Mouse (Mus musculus) hindbrain, embryonic 14.5 days (tissue): Measurements from ENCODE around the gene Mrpl2. TPM values are rescaled to one million over a fixed set of nuclear protein-coding genes. Genes with fewer than 3 reads are reported as not detected.

ENCODE experiments used
- ATAC-seq: fragments of 200-750 bp; cut with Nextera tagmentation; 2 replicates; pipeline ENCODE4 v1.8.0; 2017; ENCODE audit warnings: moderate number of reproducible peaks, mild to moderate bottlenecking, moderate TSS enrichment, moderate library complexity; ENCODE audit not compliant: low FRiP score
- DNase-seq: peaks from one replicate; pipeline ENCODE4 v3.0.0-alpha.2; 2015; ENCODE audit warnings: low spot score
- H3K27ac ChIP-seq: fragments of 300-500 bp; sonication (generic); 2 replicates; pipeline ENCODE4 v1.5.1; 2014; ENCODE audit warnings: mild to moderate bottlenecking, moderate library complexity
- H3K27me3 ChIP-seq: fragments of 300-500 bp; sonication (generic); 2 replicates; pipeline ENCODE4 v1.6.1; 2014; ENCODE audit warnings: mild to moderate bottlenecking, low read length, mixed read lengths; ENCODE audit not compliant: control insufficient read depth, insufficient read depth
- H3K36me3 ChIP-seq: fragments of 300-500 bp; sonication (generic); replicated peaks from 2 replicates; pipeline ENCODE4 v1.6.1; 2014; ENCODE audit not compliant: control insufficient read depth, insufficient read depth
- H3K4me1 ChIP-seq: fragments of 300-500 bp; sonication (generic); replicated peaks from 2 replicates; pipeline ENCODE4 v1.6.1; 2014; ENCODE audit warnings: antibody characterized with exemption, low read length, mixed read lengths; ENCODE audit not compliant: control insufficient read depth, insufficient read depth
- H3K4me2 ChIP-seq: fragments of 300-500 bp; sonication (generic); replicated peaks from 2 replicates; pipeline ENCODE4 v1.6.1; 2014; ENCODE audit warnings: mild to moderate bottlenecking, moderate library complexity
- H3K4me3 ChIP-seq: fragments of 300-500 bp; sonication (generic); replicated peaks from 2 replicates; pipeline ENCODE4 v1.5.1; 2014; ENCODE audit warnings: mild to moderate bottlenecking, low read length
- H3K9ac ChIP-seq: fragments of 300-500 bp; sonication (generic); 2 replicates; pipeline ENCODE4 v1.6.1; 2014
- H3K9me3 ChIP-seq: fragments of 300-500 bp; sonication (generic); 2 replicates; pipeline ENCODE4 v1.6.1; 2016; ENCODE audit warnings: low read length; ENCODE audit not compliant: control insufficient read depth
- WGBS: fragments of 180-500 bp; shearing (Covaris S2); extraction: QIAGEN DNeasy Blood & Tissue Kit; methylation state at CpG from one replicate; pipeline ENCODE4 v1.1.7; 2014; 5-methylcytosine and 5-hydroxymethylcytosine counted together
- polyA plus RNA-seq: library from polyadenylated mRNA; unstranded; fragments of >200 nt; fragmentation: Nextera tagmentation; extraction: Ambion mirVana; gene quantifications from 2 replicates; pipeline ENCODE4 v1.2.1, GENCODE M21; 2014

Mrpl2 gene
- polyA plus RNA-seq, 1 experiment from 2014 or later: 66.5 TPM

- H3K27ac ChIP-seq: no peak overlapping the region
- no peak overlapping the region for H3K4me2 ChIP-seq
- H3K9ac ChIP-seq: no peak overlapping the region
- H3K27me3 ChIP-seq: no peaks in the 10 kb centered on the region
- peaks cover 54% of the 10 kb centered on the region for H3K4me1 ChIP-seq
- H3K4me3 ChIP-seq: no peak overlapping the region
- DNase-seq (no peak), ATAC-seq (no peak)
- WGBS: 85% methylated on average over 11 of the region's 11 CpGs
- H3K36me3 ChIP-seq: no peaks in the 10 kb centered on the region
- H3K9me3 ChIP-seq: no peaks in the 10 kb centered on the region
Observed at GRCm38 (mm10) chr17:46622269-46622668, 23.8 kb upstream of the Mrpl2 start.

- Histone ChIP-seq H3K9me3 (no peaks in the 10 kb centered on the region), H3K36me3 (no peaks in the 10 kb centered on the region), H3K9ac (peak overlapping the region; percentile 32), H3K4me1 (peaks cover 49% of the 10 kb centered on the region), H3K4me3 (no peak overlapping the region), H3K27me3 (no peaks in the 10 kb centered on the region), H3K4me2 (peak overlapping the region; percentile 17; the same call in 1 of the 2 replicates), H3K27ac (no peak overlapping the region)
- WGBS: 18% methylated on average over 10 of the region's 10 CpGs
- no peak for ATAC-seq
- DNase-seq: no peak
Observed at GRCm38 (mm10) chr17:46623819-46624557, 22.0 kb upstream of the Mrpl2 start.

GRCm38 (mm10) chr17:46624598-46624997, 21.4 kb upstream of the Mrpl2 start:
- Histone ChIP-seq H3K4me1 (peaks cover 43% of the 10 kb centered on the region), H3K9ac (peak overlapping the region; percentile 32), H3K27ac (no peak overlapping the region), H3K27me3 (no peaks in the 10 kb centered on the region), H3K36me3 (no peaks in the 10 kb centered on the region), H3K4me2 (peak overlapping the region; percentile 17; the same call in 1 of the 2 replicates), H3K4me3 (no peak overlapping the region), H3K9me3 (no peaks in the 10 kb centered on the region)
- 65% methylated on average over 12 of the region's 12 CpGs for WGBS
- DNase-seq (no peak), ATAC-seq (no peak)

- Histone ChIP-seq H3K4me3 (peak overlapping the region; percentile 72), H3K9ac (peak overlapping the region; percentile 86), H3K36me3 (peaks cover 18% of the 10 kb centered on the region), H3K27me3 (no peaks in the 10 kb centered on the region), H3K27ac (no peak overlapping the region), H3K9me3 (no peaks in the 10 kb centered on the region), H3K4me2 (peak overlapping the region; percentile 83), H3K4me1 (peaks cover 33% of the 10 kb centered on the region)
- DNase-seq (no peak), ATAC-seq (no peak)
- WGBS: 65% methylated on average over 6 of the region's 6 CpGs
Observed at GRCm38 (mm10) chr17:46627409-46627808, 18.6 kb upstream of the Mrpl2 start.

- ATAC-seq (peak; percentile 6; the same call in 1 of the 2 replicates), DNase-seq (no peak)
- Histone ChIP-seq H3K27me3 (no peaks in the 10 kb centered on the region), H3K27ac (peak overlapping the region; percentile 88), H3K9ac (peak overlapping the region; percentile 86), H3K4me3 (peak overlapping the region; percentile 72), H3K9me3 (no peaks in the 10 kb centered on the region), H3K4me2 (peak overlapping the region; percentile 83), H3K36me3 (peaks cover 27% of the 10 kb centered on the region), H3K4me1 (peaks cover 33% of the 10 kb centered on the region)
- under 1% methylated on average over 13 of the region's 13 CpGs for WGBS
Observed at GRCm38 (mm10) chr17:46628471-46628790, 17.6 kb upstream of the Mrpl2 start.

- no peaks in the 10 kb centered on the region for H3K9me3 ChIP-seq
- DNase-seq: peak; percentile 88
- WGBS: under 1% methylated on average over 81 of the region's 90 CpGs
- peak within 1 kb of the TSS; percentile 83 for H3K4me2 ChIP-seq
- H3K27ac ChIP-seq: peak within 1 kb of the TSS; percentile 88
- peak; percentile 77 for ATAC-seq
- H3K4me3 ChIP-seq: peak within 1 kb of the TSS; percentile 72
- H3K36me3 ChIP-seq: peaks cover 31% of the 10 kb centered on the region
- H3K27me3 ChIP-seq: no peaks in the 10 kb centered on the region
- H3K4me1 ChIP-seq: peaks cover 31% of the 10 kb centered on the region
- peak within 1 kb of the TSS; percentile 86 for H3K9ac ChIP-seq
Observed at GRCm38 (mm10) chr17:46628791-46629684, 17.0 kb upstream of the Mrpl2 start, which contains the start of gene Ptk7. Gene Ptk7, minus strand, starts transcription at chr17:46629504.

GRCm38 (mm10) chr17:46629685-46630441, 16.2 kb upstream of the Mrpl2 start:
- peak overlapping the region; percentile 77 for H3K27ac ChIP-seq
- H3K4me1 ChIP-seq: peaks cover 24% of the 10 kb centered on the region
- peak overlapping the region; percentile 34; the same call in 1 of the 2 replicates for H3K9ac ChIP-seq
- 4% methylated on average over 12 of the region's 12 CpGs for WGBS
- H3K9me3 ChIP-seq: no peaks in the 10 kb centered on the region
- peak overlapping the region; percentile 83 for H3K4me2 ChIP-seq
- DNase-seq: no peak
- peak; percentile 46; the same call in 1 of the 2 replicates for ATAC-seq
- no peaks in the 10 kb centered on the region for H3K27me3 ChIP-seq
- peaks cover 32% of the 10 kb centered on the region for H3K36me3 ChIP-seq
- H3K4me3 ChIP-seq: peak overlapping the region; percentile 72

GRCm38 (mm10) chr17:46636831-46637523, 9.1 kb upstream of the Mrpl2 start:
- no peak overlapping the region for H3K9ac ChIP-seq
- H3K4me3 ChIP-seq: no peak overlapping the region
- no peaks in the 10 kb centered on the region for H3K27me3 ChIP-seq
- no peaks in the 10 kb centered on the region; the same call in 1 of the 2 replicates for H3K4me1 ChIP-seq
- 20% methylated on average over 15 of the region's 15 CpGs for WGBS
- peaks cover 63% of the 10 kb centered on the region for H3K36me3 ChIP-seq
- no peaks in the 10 kb centered on the region for H3K9me3 ChIP-seq
- H3K4me2 ChIP-seq: peak overlapping the region; percentile 9; the same call in 1 of the 2 replicates
- H3K27ac ChIP-seq: no peak overlapping the region
- DNase-seq (peak; percentile 85), ATAC-seq (peak; percentile 46; the same call in 1 of the 2 replicates)
